Mouse (Mus musculus): ENCODE measurements around the gene Ctsc.

DNA sequence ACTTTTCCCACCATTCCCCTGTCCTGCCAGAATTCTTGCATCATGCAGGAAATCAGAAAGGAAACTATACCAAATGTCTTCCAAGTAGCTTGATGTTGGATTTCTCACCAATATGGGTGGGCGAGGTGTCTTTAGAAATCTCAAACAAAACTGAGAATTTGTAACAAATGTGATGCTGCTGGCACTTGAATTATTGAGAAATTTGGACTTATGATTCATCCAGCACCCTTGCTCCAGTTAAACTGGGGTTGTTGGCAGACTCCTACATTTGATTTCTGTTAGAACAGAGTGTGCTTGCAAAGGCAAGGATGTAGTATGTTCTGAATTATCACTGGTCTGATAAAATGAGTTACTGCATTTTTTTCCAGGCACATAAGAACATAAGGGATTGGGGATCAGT, 68.2 kb downstream of the Ctsc start:
- TF ChIP-seq CTCF (IDR thresholded peaks at IDR 0.05; ENCODE audit: low read depth, low read length), result no peak
- no peak for TF ChIP-seq POLR2A (IDR thresholded peaks at IDR 0.05; ENCODE audit: borderline replicate concordance, low read depth, low read length)

All from bone marrow macrophage, adult 2 months (primary cell).